Mouse (Mus musculus): ENCODE data around the gene Psg19.

Psg19 gene

GRCm38 (mm10) chr7:18746189-18746860 lies 52.0 kb downstream of the Psg19 start:
- peak; percentile 60 for DNase-seq (ENCODE audit: low spot score)
